Mouse (Mus musculus) adrenal gland (tissue): ENCODE results near the gene Dcdc2a.

Source experiments
- intact Hi-C: fragments of 180-260 bp; cut with DNase I; formaldehyde crosslinking; loops from one replicate; pipeline ENCODE4 v1.15.1; 2025
- long read RNA-seq, 2 experiments: library from polyadenylated mRNA; unstranded; transcript quantifications; one replicate each; pipeline ENCODE4 v2.0.0; 2020; ENCODE audit warnings: borderline replicate concordance in 1 of 2; ENCODE audit not compliant: insufficient replicate concordance in 1 of 2

Gene Dcdc2a
- long read RNA-seq, experiment 1, result 0 reads
- long read RNA-seq, experiment 2, result 0 reads

- intact Hi-C loops, result loop anchor here (5.0 kb wide), 1 partner anchor 61 kb away; no protein-coding TSS in a partner anchor
Observed at GRCm38 (mm10) chr13:25055873-25056667, at the start of gene Dcdc2a. Dcdc2a (plus strand) TSS chr13:25056004.

- intact Hi-C loops, result no loop called here
Observed at GRCm38 (mm10) chr13:25007115-25007514, 48.7 kb upstream of the Dcdc2a start.

GRCm38 (mm10) chr13:25018316-25018715 lies 37.5 kb upstream of the Dcdc2a start:
- intact Hi-C loops, result no loop called here

GRCm38 (mm10) chr13:25019793-25020539 lies 35.8 kb upstream of the Dcdc2a start, which contains the start of gene Mrs2:
Mrs2 (minus strand) TSS chr13:25020379.
- intact Hi-C loops, result loop anchor here (5.0 kb wide), 1 partner anchor 97 kb away; no protein-coding TSS in a partner anchor

GRCm38 (mm10) chr13:25020540-25020892 lies 35.3 kb upstream of the Dcdc2a start:
- intact Hi-C loops, result loop anchor here (5.0 kb wide), 1 partner anchor 97 kb away; no protein-coding TSS in a partner anchor

GRCm38 (mm10) chr13:25022386-25022785 lies 33.4 kb upstream of the Dcdc2a start:
- intact Hi-C loops, result loop anchor here (5.0 kb wide), 1 partner anchor 95 kb away; no protein-coding TSS in a partner anchor

GRCm38 (mm10) chr13:25023129-25023528 lies 32.7 kb upstream of the Dcdc2a start:
- intact Hi-C loops, result loop anchor here (5.0 kb wide), 1 partner anchor 94 kb away; no protein-coding TSS in a partner anchor

- intact Hi-C loops, result loop anchor here (5.0 kb wide), 1 partner anchor 93 kb away; no protein-coding TSS in a partner anchor
Observed at GRCm38 (mm10) chr13:25024655-25025054, 31.1 kb upstream of the Dcdc2a start.

- intact Hi-C loops, result no loop called here
Observed at GRCm38 (mm10) chr13:25026409-25027113, 29.2 kb upstream of the Dcdc2a start.

- intact Hi-C loops, result no loop called here
Observed at GRCm38 (mm10) chr13:25027114-25027425, 28.7 kb upstream of the Dcdc2a start.

GRCm38 (mm10) chr13:25039488-25039887 lies 16.3 kb upstream of the Dcdc2a start:
- intact Hi-C loops, result no loop called here

GRCm38 (mm10) chr13:25052671-25053070 lies 3.1 kb upstream of the Dcdc2a start:
- intact Hi-C loops, result no loop called here

- intact Hi-C loops, result loop anchor here (5.0 kb wide), 1 partner anchor 62 kb away; no protein-coding TSS in a partner anchor
Observed at GRCm38 (mm10) chr13:25055111-25055554, 671 bp upstream of the Dcdc2a start.

GRCm38 (mm10) chr13:25066659-25067058 lies 10.9 kb downstream of the Dcdc2a start:
- intact Hi-C loops, result no loop called here

- intact Hi-C loops, result no loop called here
Observed at GRCm38 (mm10) chr13:25067183-25067582, 11.4 kb downstream of the Dcdc2a start.

GRCm38 (mm10) chr13:25069765-25070164 lies 14.0 kb downstream of the Dcdc2a start:
- intact Hi-C loops, result no loop called here

GRCm38 (mm10) chr13:25070791-25071190 lies 15.0 kb downstream of the Dcdc2a start:
- intact Hi-C loops, result no loop called here

GRCm38 (mm10) chr13:25077262-25077661 lies 21.5 kb downstream of the Dcdc2a start:
- intact Hi-C loops, result no loop called here

- intact Hi-C loops, result no loop called here
Observed at GRCm38 (mm10) chr13:25083144-25083572, 27.4 kb downstream of the Dcdc2a start.

GRCm38 (mm10) chr13:25085147-25085546 lies 29.3 kb downstream of the Dcdc2a start:
- intact Hi-C loops, result no loop called here

- intact Hi-C loops, result no loop called here
Observed at GRCm38 (mm10) chr13:25091347-25091746, 35.5 kb downstream of the Dcdc2a start.
